Mouse (Mus musculus) left cerebral cortex, adult 2 months (tissue): ENCODE measurements around the gene Myo1c. TPM values are rescaled to one million over a fixed set of nuclear protein-coding genes. Genes with fewer than 3 reads are reported as not detected.

ENCODE experiments used
- DNase-seq, 2 experiments: peaks; one replicate each; pipeline ENCODE4 v3.0.0; 2021 to 2022; ENCODE audit warnings: low spot score in 2 of 2, mixed read lengths in 1 of 2; ENCODE audit errors: extremely low spot score in 1 of 2
- H3K27ac ChIP-seq: fragments of 200-600 bp; 2 replicates; pipeline ENCODE4 v1.8.1; 2022
- H3K4me3 ChIP-seq: fragments of 200-600 bp; 2 replicates; pipeline ENCODE4 v1.8.1; 2022
- CTCF ChIP-seq: fragments of 200-600 bp; IDR thresholded peaks from 2 replicates; pipeline ENCODE4 v1.8.1; 2022; ENCODE audit warnings: antibody characterized with exemption, mild to moderate bottlenecking, moderate library complexity
- intact Hi-C: fragments of 180-260 bp; cut with DNase I; formaldehyde crosslinking; loops from one replicate; pipeline ENCODE4 v1.15.1; 2025
- long read RNA-seq, 2 experiments: library from polyadenylated mRNA; stranded (forward); transcript quantifications; one replicate each; pipeline ENCODE4 v2.0.0; 2021; ENCODE audit warnings: borderline mapping rate in 2 of 2
- total RNA-seq, 2 experiments: library from RNA; stranded (reverse); gene quantifications; 2 replicates each; pipeline ENCODE4 v1.2.3; 2021

Myo1c gene
- 10 to 100 TPM; 25.2 to 26.6 TPM for total RNA-seq
- long read RNA-seq, experiment 1, full-length matches to known transcripts = 22 of 32 reads
- long read RNA-seq, experiment 1, partial matches to known transcripts = 2 of 32 reads
- long read RNA-seq, experiment 1, other reads (novel, unspliced or antisense) = 8 of 32 reads
- long read RNA-seq, experiment 2, full-length matches to known transcripts = 29 of 36 reads
- long read RNA-seq, experiment 2, partial matches to known transcripts = 3 of 36 reads
- long read RNA-seq, experiment 2, other reads (novel, unspliced or antisense) = 4 of 36 reads

GRCm38 (mm10) chr11:75650311-75650710, at the start of gene Myo1c:
Gene Myo1c, plus strand, starts transcription at chr11:75650504.
- peak within 1 kb of the TSS; percentile 81 for H3K4me3 ChIP-seq
- DNase-seq = no peak
- no peak for TF ChIP-seq CTCF
- intact Hi-C loops = loop anchor here (5.0 kb wide), 1 partner anchor 82 kb away; the partner anchor contains the start of gene Ywhae
- peak within 1 kb of the TSS; percentile 96 for H3K27ac ChIP-seq

- Histone ChIP-seq H3K4me3 (no peak overlapping the region), H3K27ac (no peak overlapping the region)
- no peak for TF ChIP-seq CTCF
- no peak for DNase-seq
- intact Hi-C loops = no loop called here
Observed at GRCm38 (mm10) chr11:75604826-75605225, 45.5 kb upstream of the Myo1c start.

- intact Hi-C loops = no loop called here
Observed at GRCm38 (mm10) chr11:75605318-75605717, 45.0 kb upstream of the Myo1c start.

GRCm38 (mm10) chr11:75608776-75609175, 41.5 kb upstream of the Myo1c start:
- no peak for DNase-seq
- H3K4me3 ChIP-seq = no peak overlapping the region
- intact Hi-C loops = no loop called here
- H3K27ac ChIP-seq = no peak overlapping the region
- no peak for TF ChIP-seq CTCF

More at GRCm38 (mm10) chr11:75605318-75605717, 45.0 kb upstream of the Myo1c start:
- TF ChIP-seq CTCF = no peak
- Histone ChIP-seq H3K27ac (no peak overlapping the region), H3K4me3 (no peak overlapping the region)
- DNase-seq = no peak

GRCm38 (mm10) chr11:75610021-75610420, 40.3 kb upstream of the Myo1c start:
- no peak for DNase-seq
- intact Hi-C loops = no loop called here
- no peak for TF ChIP-seq CTCF
- no peak overlapping the region for H3K27ac ChIP-seq
- no peak overlapping the region for H3K4me3 ChIP-seq

GRCm38 (mm10) chr11:75614769-75615168, 35.5 kb upstream of the Myo1c start:
- no peak; the same call in 1 of the 2 replicates for TF ChIP-seq CTCF
- no peak for DNase-seq
- Histone ChIP-seq H3K27ac (no peak overlapping the region), H3K4me3 (no peak overlapping the region)
- intact Hi-C loops = no loop called here

GRCm38 (mm10) chr11:75615556-75615955, 34.7 kb upstream of the Myo1c start:
- no peak for DNase-seq
- intact Hi-C loops = no loop called here
- TF ChIP-seq CTCF = no peak
- Histone ChIP-seq H3K4me3 (no peak overlapping the region), H3K27ac (no peak overlapping the region)

GRCm38 (mm10) chr11:75619133-75619532, 31.2 kb upstream of the Myo1c start:
- intact Hi-C loops = no loop called here
- no peak for DNase-seq
- no peak overlapping the region for H3K4me3 ChIP-seq
- TF ChIP-seq CTCF = peak; percentile 46
- no peak overlapping the region for H3K27ac ChIP-seq

GRCm38 (mm10) chr11:75620136-75620780, 30.0 kb upstream of the Myo1c start:
- Histone ChIP-seq H3K27ac (peak overlapping the region; percentile 79), H3K4me3 (no peak overlapping the region)
- TF ChIP-seq CTCF = no peak
- intact Hi-C loops = no loop called here
- DNase-seq = peak; percentile 44 to 53

GRCm38 (mm10) chr11:75621426-75621825, 28.9 kb upstream of the Myo1c start:
- DNase-seq = no peak
- H3K27ac ChIP-seq = peak overlapping the region; percentile 79
- no peak for TF ChIP-seq CTCF
- no peak overlapping the region for H3K4me3 ChIP-seq
- intact Hi-C loops = no loop called here

- TF ChIP-seq CTCF = no peak
- intact Hi-C loops = no loop called here
- Histone ChIP-seq H3K27ac (no peak overlapping the region), H3K4me3 (no peak overlapping the region)
- DNase-seq = no peak
Observed at GRCm38 (mm10) chr11:75622588-75623329, 27.5 kb upstream of the Myo1c start.

- Histone ChIP-seq H3K27ac (peak overlapping the region; percentile 65), H3K4me3 (no peak overlapping the region)
- DNase-seq = no peak
- intact Hi-C loops = no loop called here
- no peak for TF ChIP-seq CTCF
Observed at GRCm38 (mm10) chr11:75624102-75624554, 26.2 kb upstream of the Myo1c start.
